Mouse (Mus musculus) hindbrain, embryonic 11.5 days (tissue): ENCODE measurements around the gene Mfsd4b4. TPM values are rescaled to one million over a fixed set of nuclear protein-coding genes. Genes with fewer than 3 reads are reported as not detected.

ENCODE experiments used
- ATAC-seq: fragments of 200-750 bp; cut with Nextera tagmentation; 2 replicates; pipeline ENCODE4 v1.8.0; 2017; ENCODE audit warnings: mild to moderate bottlenecking, moderate TSS enrichment, moderate library complexity; ENCODE audit not compliant: low FRiP score
- DNase-seq: peaks from one replicate; pipeline ENCODE4 v3.0.0-alpha.2; 2015; ENCODE audit warnings: low spot score
- H3K27ac ChIP-seq: fragments of 300-500 bp; sonication (generic); 2 replicates; pipeline ENCODE4 v1.5.1; 2014; ENCODE audit warnings: mild to moderate bottlenecking, low read depth, low read length
- H3K27me3 ChIP-seq: fragments of 300-500 bp; sonication (generic); 2 replicates; pipeline ENCODE4 v1.6.1; 2014; ENCODE audit warnings: mild to moderate bottlenecking, low read length, moderate library complexity, mixed read lengths; ENCODE audit not compliant: control insufficient read depth, insufficient read depth
- H3K36me3 ChIP-seq: fragments of 300-500 bp; sonication (generic); 2 replicates; pipeline ENCODE4 v1.6.1; 2014; ENCODE audit warnings: mild to moderate bottlenecking, low read length, moderate library complexity, mixed read lengths; ENCODE audit not compliant: control insufficient read depth, insufficient read depth
- H3K4me1 ChIP-seq: fragments of 300-500 bp; sonication (generic); replicated peaks from 2 replicates; pipeline ENCODE4 v1.6.1; 2014; ENCODE audit warnings: low read length, mixed read lengths; ENCODE audit not compliant: control insufficient read depth, insufficient read depth
- H3K4me2 ChIP-seq: fragments of 300-500 bp; sonication (generic); replicated peaks from 2 replicates; pipeline ENCODE4 v1.6.1; 2014; ENCODE audit warnings: mild to moderate bottlenecking, low read depth, low read length
- H3K4me3 ChIP-seq: fragments of 300-500 bp; sonication (generic); 2 replicates; pipeline ENCODE4 v1.5.1; 2014; ENCODE audit warnings: low read depth, low read length
- H3K9ac ChIP-seq: fragments of 300-500 bp; sonication (generic); 2 replicates; pipeline ENCODE4 v1.6.1; 2014; ENCODE audit warnings: low read depth, low read length
- H3K9me3 ChIP-seq: fragments of 300-500 bp; sonication (generic); 2 replicates; pipeline ENCODE4 v1.6.1; 2016; ENCODE audit warnings: low read length; ENCODE audit not compliant: control insufficient read depth
- WGBS: fragments of 180-500 bp; shearing (Covaris S2); extraction: QIAGEN DNeasy Blood & Tissue Kit; methylation state at CpG from one replicate; pipeline ENCODE4 v1.1.7; 2014; 5-methylcytosine and 5-hydroxymethylcytosine counted together
- polyA plus RNA-seq: library from polyadenylated mRNA; unstranded; fragments of >200 nt; fragmentation: Nextera tagmentation; extraction: Ambion mirVana; gene quantifications from 2 replicates; pipeline ENCODE4 v1.2.1, GENCODE M21; 2014

Gene Mfsd4b4
- polyA plus RNA-seq, 1 experiment from 2014 or later, result 4.1 TPM

GRCm38 (mm10) chr10:39904191-39904590 lies 5.2 kb upstream of the Mfsd4b4 start:
- no peaks in the 10 kb centered on the region for H3K9me3 ChIP-seq
- no peak overlapping the region for H3K9ac ChIP-seq
- no peaks in the 10 kb centered on the region for H3K27me3 ChIP-seq
- H3K27ac ChIP-seq, result no peak overlapping the region
- no peaks in the 10 kb centered on the region for H3K4me1 ChIP-seq
- no peak overlapping the region for H3K4me3 ChIP-seq
- WGBS, result 78% methylated on average over 3 of the region's 3 CpGs
- no peak for DNase-seq
- H3K4me2 ChIP-seq, result no peak overlapping the region
- ATAC-seq, result no peak
- H3K36me3 ChIP-seq, result no peaks in the 10 kb centered on the region

GRCm38 (mm10) chr10:39896503-39896902 lies 2.5 kb downstream of the Mfsd4b4 start:
- 87% methylated on average over 5 of the region's 5 CpGs for WGBS
- H3K4me3 ChIP-seq, result no peak overlapping the region
- H3K27me3 ChIP-seq, result no peaks in the 10 kb centered on the region
- ATAC-seq (no peak), DNase-seq (no peak)
- no peak overlapping the region for H3K4me2 ChIP-seq
- H3K9me3 ChIP-seq, result no peaks in the 10 kb centered on the region
- no peaks in the 10 kb centered on the region for H3K4me1 ChIP-seq
- no peaks in the 10 kb centered on the region for H3K36me3 ChIP-seq
- H3K9ac ChIP-seq, result no peak overlapping the region
- no peak overlapping the region for H3K27ac ChIP-seq

- DNase-seq (no peak), ATAC-seq (no peak)
- Histone ChIP-seq H3K36me3 (no peaks in the 10 kb centered on the region), H3K4me3 (no peak overlapping the region), H3K27me3 (no peaks in the 10 kb centered on the region), H3K9me3 (no peaks in the 10 kb centered on the region), H3K4me2 (no peak overlapping the region), H3K4me1 (no peaks in the 10 kb centered on the region), H3K27ac (no peak overlapping the region), H3K9ac (no peak overlapping the region)
- 74% methylated on average over 11 of the region's 11 CpGs for WGBS
Measured at GRCm38 (mm10) chr10:39893702-39894697, 5.0 kb downstream of the Mfsd4b4 start.

- Histone ChIP-seq H3K27ac (no peak overlapping the region), H3K4me2 (no peak overlapping the region), H3K9ac (no peak overlapping the region), H3K9me3 (no peaks in the 10 kb centered on the region), H3K4me3 (no peak overlapping the region), H3K4me1 (no peaks in the 10 kb centered on the region), H3K27me3 (no peaks in the 10 kb centered on the region), H3K36me3 (no peaks in the 10 kb centered on the region)
- ATAC-seq, result no peak
- 79% methylated on average over 3 of the region's 3 CpGs for WGBS
- no peak for DNase-seq
Measured at GRCm38 (mm10) chr10:39888621-39889020, 10.4 kb downstream of the Mfsd4b4 start.

GRCm38 (mm10) chr10:39865509-39865908 lies 33.5 kb downstream of the Mfsd4b4 start:
- ATAC-seq, result no peak
- Histone ChIP-seq H3K4me3 (no peak overlapping the region), H3K36me3 (peaks cover 4% of the 10 kb centered on the region; the same call in 1 of the 2 replicates), H3K9me3 (no peaks in the 10 kb centered on the region), H3K4me2 (no peak overlapping the region), H3K27me3 (no peaks in the 10 kb centered on the region), H3K9ac (no peak overlapping the region), H3K27ac (no peak overlapping the region), H3K4me1 (no peaks in the 10 kb centered on the region)
- DNase-seq, result no peak
- 91% methylated on average over 2 of the region's 2 CpGs for WGBS

GRCm38 (mm10) chr10:39842621-39843020 lies 56.4 kb downstream of the Mfsd4b4 start:
- no peak for DNase-seq
- H3K4me2 ChIP-seq, result no peak overlapping the region
- no peak for ATAC-seq
- H3K4me3 ChIP-seq, result no peak overlapping the region
- no peak overlapping the region for H3K27ac ChIP-seq
- no peak overlapping the region for H3K9ac ChIP-seq
- no peaks in the 10 kb centered on the region for H3K27me3 ChIP-seq
- WGBS, result 94% methylated on average over 1 of the region's 1 CpGs
- H3K4me1 ChIP-seq, result no peaks in the 10 kb centered on the region
- H3K9me3 ChIP-seq, result no peaks in the 10 kb centered on the region
- no peaks in the 10 kb centered on the region for H3K36me3 ChIP-seq

Other genes with a start within 250 kb of the Mfsd4b4 start
- 17.2 and 23.7 TPM in 2 replicates for gene Rev3l, start 167.1 kb downstream of the Mfsd4b4 start, polyA plus RNA-seq
- not detected in 2 replicates for gene Mfsd4b2, start 27.7 kb upstream of the Mfsd4b4 start, polyA plus RNA-seq
- 0.11 TPM in 1 of 2 replicates, not detected in the other for gene Mfsd4b3, start 60.9 kb upstream of the Mfsd4b4 start, polyA plus RNA-seq
- 0.09 TPM in 1 of 2 replicates, not detected in the other for gene Mfsd4b5, start 87.4 kb upstream of the Mfsd4b4 start, polyA plus RNA-seq
- gene Mfsd4b1, start 126.0 kb upstream of the Mfsd4b4 start, polyA plus RNA-seq, result 0.26 and 0.35 TPM in 2 replicates
- 8.6 and 8.9 TPM in 2 replicates for gene Slc16a10, start 243.0 kb upstream of the Mfsd4b4 start, polyA plus RNA-seq